Mouse (Mus musculus): ENCODE results near the gene Pirb. TPM values are rescaled to one million over a fixed set of nuclear protein-coding genes. Genes with fewer than 3 reads are reported as not detected.

The Pirb gene
- polyA plus RNA-seq, 1 experiment from 2014 or later, result 0.47 TPM

Other genes starting within 250 kb of the Pirb start
- gene Tarm1, start 217.8 kb downstream of the Pirb start, polyA plus RNA-seq (2014; fragmentation: Nextera tagmentation; extraction: Ambion mirVana), result not detected in 2 replicates
- 0.39 and 0.70 TPM in 2 replicates for gene Oscar, start 104.2 kb downstream of the Pirb start, polyA plus RNA-seq (2014; fragmentation: Nextera tagmentation; extraction: Ambion mirVana)
- 503 and 642 TPM in 2 replicates for gene Ndufa3, start 103.0 kb downstream of the Pirb start, polyA plus RNA-seq (2014; fragmentation: Nextera tagmentation; extraction: Ambion mirVana)
- gene Tfpt, start 90.5 kb downstream of the Pirb start, polyA plus RNA-seq (2014; fragmentation: Nextera tagmentation; extraction: Ambion mirVana), result 27.0 and 31.7 TPM in 2 replicates
- gene Prpf31, start 90.4 kb downstream of the Pirb start, polyA plus RNA-seq (2014; fragmentation: Nextera tagmentation; extraction: Ambion mirVana), result 79.5 and 80.8 TPM in 2 replicates
- 34.4 and 39.2 TPM in 2 replicates for gene Cnot3, start 75.1 kb downstream of the Pirb start, polyA plus RNA-seq (2014; fragmentation: Nextera tagmentation; extraction: Ambion mirVana)
- gene Leng1, start 54.6 kb downstream of the Pirb start, polyA plus RNA-seq (2014; fragmentation: Nextera tagmentation; extraction: Ambion mirVana), result 10.5 and 11.7 TPM in 2 replicates
- gene Tmc4, start 42.8 kb downstream of the Pirb start, polyA plus RNA-seq (2014; fragmentation: Nextera tagmentation; extraction: Ambion mirVana), result 3.5 and 4.4 TPM in 2 replicates
- 263 and 275 TPM in 2 replicates for gene Tsen34, start 27.5 kb downstream of the Pirb start, polyA plus RNA-seq (2014; fragmentation: Nextera tagmentation; extraction: Ambion mirVana)
- gene Mboat7, start 26.9 kb downstream of the Pirb start, polyA plus RNA-seq (2014; fragmentation: Nextera tagmentation; extraction: Ambion mirVana), result 80.4 and 93.7 TPM in 2 replicates
- gene Rps9, start 16.4 kb downstream of the Pirb start, polyA plus RNA-seq (2014; fragmentation: Nextera tagmentation; extraction: Ambion mirVana), result 732 and 840 TPM in 2 replicates
- not detected in 2 replicates for gene Gm15448, start 105.3 kb upstream of the Pirb start, polyA plus RNA-seq (2014; fragmentation: Nextera tagmentation; extraction: Ambion mirVana)
- 0.13 TPM in 1 of 2 replicates, not detected in the other for gene Pira2, start 124.7 kb upstream of the Pirb start, polyA plus RNA-seq (2014; fragmentation: Nextera tagmentation; extraction: Ambion mirVana)
- gene Gm14548, start 177.7 kb upstream of the Pirb start, polyA plus RNA-seq (2014; fragmentation: Nextera tagmentation; extraction: Ambion mirVana), result not detected in 2 replicates
- not detected in 2 replicates for gene Lilra6, start 195.1 kb upstream of the Pirb start, polyA plus RNA-seq (2014; fragmentation: Nextera tagmentation; extraction: Ambion mirVana)